Mouse (Mus musculus): ENCODE results near the gene Socs2. TPM values are rescaled to one million over a fixed set of nuclear protein-coding genes. Genes with fewer than 3 reads are reported as not detected.

Gene Socs2
- total RNA-seq (2021) = 10 to 100 TPM; 11.1 to 20.0 TPM
- long read RNA-seq, experiment 1, transcript Socs2-201 (3 exons, 2,222 nt) = major isoform, 5 of 5 reads
- long read RNA-seq, experiment 1, partial matches to known transcripts = 0 of 5 reads
- long read RNA-seq, experiment 1, other reads (novel, unspliced or antisense) = 0 of 5 reads
- long read RNA-seq, experiment 2, transcript Socs2-201 (3 exons, 2,222 nt) = major isoform, 48 of 65 reads
- long read RNA-seq, experiment 2, partial matches to known transcripts = 3 of 65 reads
- long read RNA-seq, experiment 2, other reads (novel, unspliced or antisense) = 9 of 65 reads

DNA sequence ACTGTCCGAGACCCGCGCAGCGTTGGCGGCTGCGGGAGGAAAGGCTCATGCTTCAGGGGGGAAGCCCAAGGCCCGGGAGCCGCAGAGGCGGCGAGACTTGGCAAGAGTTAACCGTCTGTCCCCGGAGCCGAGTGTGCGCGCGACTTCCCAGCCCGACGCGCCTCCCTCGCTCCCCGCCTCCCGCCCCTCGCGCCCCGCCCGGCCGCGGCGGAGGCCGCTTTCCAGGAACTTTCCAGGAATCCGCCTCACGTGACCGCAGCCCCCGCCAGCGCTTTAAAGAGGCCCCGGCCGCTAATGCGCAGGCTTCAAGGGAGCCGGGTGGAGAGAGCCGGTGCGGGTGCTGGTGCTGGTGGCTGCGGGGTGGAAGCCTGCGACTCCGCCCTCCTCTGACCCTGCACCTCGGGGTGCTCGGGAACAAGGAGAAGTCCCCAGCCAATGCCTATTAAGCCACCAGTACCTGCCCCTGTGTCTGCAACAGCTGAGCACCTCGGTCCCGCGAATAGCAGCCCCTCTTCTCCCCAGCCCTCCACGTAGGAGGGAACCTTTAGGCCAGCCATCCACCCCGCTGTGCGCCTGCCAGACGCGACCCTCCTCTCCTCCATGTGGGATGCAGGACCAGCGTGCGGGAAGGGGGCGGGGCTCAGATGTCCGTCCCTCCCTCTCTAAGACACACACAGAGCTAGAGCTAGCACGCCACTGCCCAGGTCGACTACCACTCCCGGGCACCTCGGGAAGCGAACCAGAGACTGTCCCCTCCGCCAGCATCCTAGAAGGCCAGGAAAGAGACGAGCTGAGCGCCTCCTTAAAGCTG lies at the start of gene Socs2:
TSS of gene Socs2 (minus strand) at position 496 of the 811 bp plus-strand sequence.
- peak; percentile 90 to 94 for DNase-seq (ENCODE audit: low spot score in 2 of 2)

DNA sequence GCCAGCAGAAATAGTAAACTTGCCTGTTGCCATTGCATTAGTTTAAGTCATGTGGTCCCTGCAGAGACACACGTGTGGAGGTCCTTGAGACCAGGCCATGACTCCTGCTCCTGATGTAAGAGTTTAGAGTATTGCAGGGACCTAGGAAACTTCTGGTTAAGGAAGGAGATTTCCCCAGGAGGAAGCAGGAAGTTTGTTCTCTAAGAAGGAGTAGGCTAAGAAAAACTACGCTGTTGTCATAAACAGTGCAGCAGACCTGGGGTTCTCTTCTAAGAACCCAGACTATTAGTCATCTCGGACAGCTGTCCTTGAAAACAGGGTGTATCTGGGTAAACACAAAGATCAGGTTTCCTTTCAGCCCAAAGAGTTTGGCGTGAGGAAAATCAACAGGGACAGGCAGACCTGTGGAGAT lies 48.5 kb upstream of the Socs2 start:
- peak in 1 of 2 experiments; percentile 28 for DNase-seq (ENCODE audit: low spot score in 2 of 2)

DNA sequence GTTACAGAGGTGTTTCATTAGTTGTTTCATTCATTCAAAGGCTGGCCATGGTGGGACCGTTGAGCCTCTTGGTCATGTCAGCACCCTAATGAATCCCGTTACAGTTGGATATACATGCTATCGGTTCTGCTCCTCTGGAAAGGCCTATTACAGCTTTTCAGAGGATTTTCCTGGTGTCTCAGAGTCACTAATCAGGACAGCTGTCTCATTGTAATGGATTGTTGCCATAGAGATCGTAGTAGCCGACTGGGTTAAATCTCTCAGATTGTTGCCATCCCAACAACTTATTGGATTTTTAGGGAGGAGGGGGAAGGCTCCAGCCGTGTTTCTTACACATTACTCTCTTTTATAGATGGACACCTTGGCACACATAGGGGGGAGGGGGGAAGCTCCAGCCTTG lies 47.5 kb upstream of the Socs2 start:
- no peak for DNase-seq (ENCODE audit: low spot score in 2 of 2)

DNA sequence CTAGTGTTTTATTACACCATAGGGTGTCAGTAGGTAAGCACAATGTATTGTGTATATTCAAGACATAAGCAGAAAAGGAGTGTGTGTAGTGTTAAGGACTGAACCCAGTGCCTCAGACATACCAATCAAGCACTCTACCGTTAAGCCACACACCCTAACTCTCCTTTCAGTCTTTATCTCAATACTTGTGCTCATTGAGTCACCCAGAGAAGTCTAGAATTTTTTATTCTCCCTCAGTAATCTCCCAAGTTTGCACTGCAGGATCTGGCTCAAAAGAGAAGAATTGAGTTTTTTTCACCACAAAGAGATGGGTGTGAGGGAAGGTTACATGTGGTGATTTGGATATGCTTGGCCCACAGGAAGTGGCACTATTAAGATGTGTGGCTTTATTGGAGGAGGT lies 45.3 kb upstream of the Socs2 start:
- no peak for DNase-seq (ENCODE audit: low spot score in 2 of 2)

DNA sequence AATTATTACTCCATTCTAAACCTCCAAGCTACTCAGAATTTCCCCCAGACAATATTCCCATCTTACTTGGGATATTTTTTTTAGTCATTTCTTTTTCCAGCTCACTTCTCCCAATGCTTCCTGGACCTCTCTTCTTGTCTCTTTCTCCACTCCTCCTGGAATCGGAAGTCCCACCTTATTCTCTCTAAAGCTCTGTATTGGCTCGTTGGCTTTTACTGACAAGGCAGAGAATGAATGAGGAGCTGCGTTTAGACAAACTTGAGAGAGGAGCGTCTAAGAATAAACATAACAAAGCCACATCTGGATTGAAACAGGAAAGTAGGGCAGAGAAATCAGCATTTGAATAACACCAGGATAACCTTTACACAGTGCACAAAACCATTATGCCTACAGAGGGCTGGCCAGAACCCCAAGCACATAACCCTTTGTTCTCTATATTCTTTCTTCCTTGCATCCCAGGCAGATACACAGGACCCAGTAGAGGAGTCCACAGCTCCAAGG lies 44.1 kb upstream of the Socs2 start:
- DNase-seq (ENCODE audit: low spot score in 2 of 2) = no peak

DNA sequence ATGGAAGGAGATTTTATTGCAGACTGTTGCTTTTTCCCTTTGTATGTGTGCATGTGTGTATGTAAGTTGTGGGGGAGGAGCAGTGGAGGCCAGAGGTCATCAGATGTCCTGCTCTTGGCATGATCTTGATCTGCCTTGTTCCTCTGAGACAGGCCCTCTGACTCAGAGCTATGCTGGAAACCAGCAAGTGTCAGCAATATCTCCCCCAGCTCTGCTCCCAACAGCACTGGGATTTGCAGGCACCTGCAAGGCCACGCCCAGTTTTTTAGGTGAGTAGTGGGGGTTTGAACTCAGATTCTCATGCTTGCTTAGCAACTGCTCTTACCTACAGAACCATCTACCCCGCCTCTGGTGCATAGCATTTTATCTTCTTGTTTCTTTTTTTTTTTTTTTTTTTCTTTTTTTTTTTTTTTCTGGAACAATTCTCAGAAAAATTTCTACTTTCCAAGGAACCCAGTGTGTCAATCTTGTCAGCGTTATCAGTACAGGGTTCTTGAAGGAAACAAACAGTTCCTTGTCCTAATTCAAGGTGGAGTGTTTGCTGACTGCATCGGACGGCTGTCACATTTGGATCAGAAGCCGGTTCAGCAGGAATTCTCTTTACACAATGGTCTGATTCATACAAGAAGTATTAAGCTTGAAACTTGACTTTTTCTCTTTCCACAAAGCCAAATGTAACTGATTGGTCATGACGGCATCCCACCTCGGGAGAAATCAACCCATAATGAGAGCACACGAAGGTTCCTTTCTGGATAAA lies 41.2 kb upstream of the Socs2 start:
- DNase-seq (ENCODE audit: low spot score in 2 of 2) = no peak

DNA sequence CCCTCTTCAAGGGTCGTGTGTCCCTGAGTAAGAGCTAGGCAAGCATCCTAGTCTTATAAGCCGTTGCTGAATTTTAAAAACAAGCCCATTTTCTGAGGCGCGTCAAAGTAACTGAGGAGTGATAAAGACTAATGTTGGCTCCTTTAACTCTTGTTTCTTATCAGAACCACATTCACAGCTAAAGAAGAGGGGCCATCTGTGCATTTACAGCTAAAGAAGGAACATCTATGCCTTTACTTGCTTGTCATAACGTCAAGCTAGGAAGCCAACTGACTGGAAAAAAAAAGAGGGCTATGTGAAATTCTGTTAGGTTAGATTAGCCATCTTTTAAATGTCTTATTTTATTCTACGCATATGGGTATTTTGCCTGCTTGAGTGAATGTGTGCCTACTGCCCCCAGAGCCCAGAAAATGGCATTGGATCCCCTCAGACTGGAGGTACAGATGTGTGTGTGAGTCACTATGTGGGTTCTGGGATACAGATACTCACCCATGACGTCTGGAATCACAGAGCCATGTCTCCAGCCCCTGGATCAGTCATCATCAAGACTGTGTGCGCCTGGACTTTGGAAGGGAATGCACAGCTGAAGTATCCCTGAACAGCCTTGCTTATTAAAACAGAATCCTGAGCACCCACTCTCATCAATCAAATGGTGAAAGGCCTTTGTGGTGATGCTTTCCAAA lies 40.5 kb upstream of the Socs2 start:
- no peak for DNase-seq (ENCODE audit: low spot score in 2 of 2)

DNA sequence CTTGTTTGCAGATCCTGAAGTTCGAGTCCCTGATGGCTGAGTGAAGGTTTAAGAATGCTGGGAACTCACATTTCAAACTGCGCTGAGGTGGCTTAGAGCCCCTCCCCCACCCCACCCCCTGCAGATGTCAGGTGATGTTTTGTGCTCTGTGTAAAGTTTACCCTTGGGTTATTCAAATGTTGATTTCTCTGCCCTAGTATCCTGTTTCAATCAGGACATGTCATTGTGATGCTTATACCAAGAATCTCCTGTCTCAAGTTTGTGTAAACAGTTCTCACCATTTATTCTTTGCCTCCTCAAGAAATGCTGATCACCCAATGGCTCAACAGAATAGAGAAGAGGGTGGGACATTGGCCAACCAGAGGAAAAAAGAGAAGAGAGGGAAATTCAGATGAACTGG lies 39.1 kb upstream of the Socs2 start:
- DNase-seq (ENCODE audit: low spot score in 2 of 2) = no peak

DNA sequence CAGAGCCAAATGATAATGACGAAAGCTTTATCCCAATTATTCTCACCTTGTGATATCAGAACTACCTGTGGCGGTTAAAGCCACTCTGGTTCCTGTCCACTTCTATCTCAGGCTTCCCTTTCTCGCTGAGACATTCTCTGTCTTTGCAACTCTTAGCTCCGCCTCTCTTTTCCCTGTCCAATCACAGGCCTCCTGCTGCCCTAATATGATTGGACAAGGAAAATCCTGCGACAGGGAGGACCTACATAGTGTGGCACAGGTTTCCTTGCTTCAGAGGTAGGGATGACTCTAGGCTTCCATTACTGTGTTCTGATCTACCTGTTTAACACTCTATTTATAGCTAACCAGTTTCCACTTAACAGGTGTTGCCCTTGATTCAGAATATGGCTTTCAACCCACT lies 36.3 kb upstream of the Socs2 start:
- DNase-seq (ENCODE audit: low spot score in 2 of 2) = no peak

DNA sequence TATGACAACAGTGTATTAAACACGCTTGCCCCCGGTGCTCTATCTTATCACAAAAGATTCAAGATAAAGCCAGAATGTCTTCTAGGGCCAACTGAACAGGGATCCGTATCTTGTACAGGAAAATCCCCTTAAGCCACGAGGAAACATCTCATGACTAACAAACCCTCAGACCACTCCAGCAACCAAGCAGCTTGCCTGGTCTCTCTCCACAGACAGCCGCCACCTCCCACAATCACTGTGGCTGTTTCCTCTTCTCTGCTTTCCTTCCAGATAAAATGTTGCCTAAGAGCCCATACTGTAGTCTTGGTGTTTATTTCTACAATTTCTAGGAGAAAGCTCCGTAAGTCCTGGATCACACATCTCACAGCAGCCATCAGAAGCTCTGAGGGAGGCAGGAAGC lies 32.1 kb upstream of the Socs2 start:
- DNase-seq (ENCODE audit: low spot score in 2 of 2) = no peak

DNA sequence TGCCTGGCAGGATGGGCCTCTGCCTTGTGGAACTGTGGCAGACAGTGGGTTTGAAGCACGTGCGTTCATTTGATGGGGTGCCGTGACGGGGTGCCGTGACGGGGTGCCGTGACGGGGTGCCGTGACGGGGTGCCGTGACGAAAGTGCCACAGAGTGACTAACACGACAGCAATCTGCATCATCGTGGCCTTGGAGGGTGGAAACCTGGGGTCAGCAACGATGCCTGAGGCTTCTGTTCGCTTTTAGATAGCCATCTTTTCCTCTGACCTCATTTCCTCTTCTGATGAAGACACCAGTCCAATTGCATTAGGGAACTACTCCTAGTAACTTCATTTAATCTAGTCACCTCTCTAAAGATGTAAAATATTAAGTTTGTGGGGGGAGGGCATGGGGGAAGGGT lies 31.0 kb upstream of the Socs2 start:
- DNase-seq (ENCODE audit: low spot score in 2 of 2) = no peak

DNA sequence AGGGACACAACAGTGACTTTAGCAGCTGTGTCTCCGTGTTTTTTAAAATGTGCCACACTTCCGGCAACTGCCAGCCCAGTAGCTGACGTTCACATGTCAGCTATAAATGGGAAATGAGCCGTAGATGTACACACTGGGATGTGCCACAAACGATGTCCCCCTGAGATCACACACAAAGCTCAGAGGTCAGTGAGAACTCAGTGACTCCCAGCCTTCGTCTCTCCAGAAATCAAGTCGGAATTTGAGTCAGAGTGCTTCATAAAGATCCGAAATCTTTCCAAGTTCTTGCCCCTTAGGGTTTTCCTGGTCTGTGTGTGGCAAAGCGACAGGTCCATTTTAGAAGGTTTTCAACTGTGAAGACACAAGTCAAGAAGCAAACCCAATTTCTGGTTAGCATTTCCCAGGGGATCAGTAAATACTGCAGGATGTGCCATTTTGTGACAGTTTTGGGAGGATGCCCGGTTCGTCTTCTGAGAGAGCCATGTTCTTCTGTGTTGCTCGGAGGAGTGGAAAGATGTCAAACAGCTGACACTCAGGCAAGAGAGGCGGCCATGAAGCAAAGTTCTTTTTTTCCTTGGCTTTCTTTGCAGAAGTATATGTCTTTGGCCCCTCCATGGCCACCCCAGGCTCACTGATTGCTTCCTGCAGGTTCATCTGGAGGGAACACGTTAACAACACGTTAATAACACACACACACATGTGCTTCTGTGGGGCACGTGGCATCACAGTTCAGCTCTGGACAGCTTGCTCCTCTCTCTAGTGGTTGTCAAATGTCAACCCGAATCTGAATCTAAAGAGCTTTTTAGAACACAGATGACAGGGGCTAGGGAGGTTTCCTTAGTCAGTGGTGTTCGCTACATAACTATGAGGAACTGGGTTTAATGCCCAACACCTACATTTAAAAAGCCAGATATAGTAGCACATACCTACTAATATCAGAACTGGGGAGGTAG lies 28.4 kb upstream of the Socs2 start:
- DNase-seq (ENCODE audit: low spot score in 2 of 2) = no peak

DNA sequence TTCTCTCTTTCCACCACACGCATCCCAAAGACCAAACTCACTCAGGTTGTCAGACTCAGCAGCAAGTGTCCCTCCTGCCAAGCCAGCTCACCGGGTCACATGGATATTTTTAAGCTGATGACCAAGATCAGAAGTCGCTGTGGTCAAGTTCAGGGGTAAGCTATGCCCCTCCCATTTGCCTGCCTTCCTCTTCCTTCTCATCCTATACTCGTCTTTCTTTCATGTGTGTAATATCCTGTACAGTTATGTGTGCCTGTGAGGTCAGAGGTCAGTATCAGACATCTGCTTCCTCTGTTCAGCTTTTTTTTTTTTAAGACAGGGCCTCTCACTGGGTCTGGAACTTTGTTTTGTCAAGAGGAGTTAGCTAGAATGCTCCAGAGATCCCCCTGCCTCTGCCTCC lies 25.4 kb upstream of the Socs2 start:
- no peak for DNase-seq (ENCODE audit: low spot score in 2 of 2)

DNA sequence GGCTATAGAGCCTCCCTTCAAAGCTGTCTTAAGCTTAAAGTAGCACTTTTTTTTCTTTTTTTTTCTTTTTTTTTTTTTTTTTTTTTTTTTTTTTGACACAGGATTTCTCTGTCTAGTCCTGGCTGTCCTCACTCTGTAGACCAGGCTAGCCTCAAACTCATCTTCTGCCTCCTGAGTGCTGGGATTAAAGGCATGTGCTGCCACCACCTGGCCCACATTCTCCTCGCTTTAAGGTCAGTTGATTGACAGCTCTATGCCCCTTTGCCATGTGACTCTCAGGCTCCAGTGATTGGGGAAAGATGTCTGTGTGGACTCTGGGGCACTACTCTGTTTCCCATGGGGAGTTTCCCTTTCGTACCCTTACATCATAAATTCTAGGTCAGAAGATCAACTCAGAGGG lies 23.6 kb upstream of the Socs2 start:
- DNase-seq (ENCODE audit: low spot score in 2 of 2) = no peak

DNA sequence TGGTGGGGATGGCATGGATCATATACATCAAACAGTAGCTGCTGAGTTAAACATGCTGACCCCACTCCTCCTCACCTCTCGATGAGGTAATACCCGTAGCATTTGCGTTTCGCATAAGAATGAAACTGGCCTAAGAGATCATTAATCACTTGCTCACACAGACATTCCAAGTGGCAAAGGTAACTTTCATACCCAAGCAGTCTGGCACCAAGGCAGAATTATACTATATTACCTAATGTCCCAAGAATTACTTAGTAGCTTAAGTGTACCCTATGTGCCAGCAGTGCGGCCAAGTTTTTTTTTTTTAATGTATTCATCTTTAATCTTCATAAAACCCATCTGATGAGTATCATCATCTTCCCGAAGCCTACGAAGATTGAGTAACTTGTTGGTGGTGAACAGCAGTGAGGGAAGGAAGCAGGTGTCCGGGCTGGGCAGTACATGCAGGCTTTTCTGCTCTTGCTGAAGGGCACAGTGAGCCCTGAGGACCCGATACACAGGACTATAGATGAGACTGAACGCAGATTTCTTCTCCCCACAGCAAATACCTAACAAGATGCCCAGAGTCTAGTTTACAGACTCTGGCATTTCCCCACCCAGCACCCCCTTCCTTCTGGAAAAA lies 22.8 kb upstream of the Socs2 start:
- DNase-seq (ENCODE audit: low spot score in 2 of 2) = no peak

DNA sequence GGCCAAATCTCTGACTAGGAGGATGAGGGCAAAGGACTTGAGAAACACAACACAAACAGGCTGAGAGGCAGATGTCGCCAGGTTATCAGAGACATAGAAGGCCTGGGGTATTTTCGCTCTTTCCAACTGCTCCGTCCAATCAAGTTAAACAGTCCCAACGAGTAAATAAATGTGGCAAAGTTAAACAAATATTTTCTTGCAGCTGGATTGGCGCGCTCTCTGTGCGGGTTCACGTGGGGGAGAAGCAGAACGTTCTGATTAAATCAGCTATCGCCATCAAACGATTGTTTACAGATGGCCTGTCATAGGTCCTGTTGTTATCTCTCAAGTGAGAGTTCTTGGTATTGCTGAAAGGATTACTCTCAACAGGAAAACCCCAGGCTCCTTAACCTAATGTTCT lies 22.0 kb upstream of the Socs2 start:
- DNase-seq (ENCODE audit: low spot score in 2 of 2) = no peak

DNA sequence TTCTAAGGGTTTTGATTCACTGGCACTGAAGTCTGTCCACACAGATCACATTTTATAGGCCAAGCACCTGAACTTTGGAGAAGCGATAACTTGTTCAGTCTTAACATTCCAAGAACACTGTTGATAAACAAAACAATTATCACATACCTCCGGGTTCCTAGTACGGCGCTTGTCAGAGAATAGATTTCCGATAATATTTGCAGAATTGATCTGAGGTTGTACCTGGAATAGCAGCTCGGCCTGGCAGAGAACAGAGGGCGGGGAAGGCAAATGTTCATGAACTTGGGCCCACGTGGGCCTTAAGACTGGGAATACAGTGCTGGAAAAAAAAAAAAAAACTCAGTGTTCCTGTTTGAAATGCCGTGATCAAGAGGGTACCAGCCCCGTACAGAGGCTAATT lies 13.3 kb upstream of the Socs2 start:
- no peak for DNase-seq (ENCODE audit: low spot score in 2 of 2)

DNA sequence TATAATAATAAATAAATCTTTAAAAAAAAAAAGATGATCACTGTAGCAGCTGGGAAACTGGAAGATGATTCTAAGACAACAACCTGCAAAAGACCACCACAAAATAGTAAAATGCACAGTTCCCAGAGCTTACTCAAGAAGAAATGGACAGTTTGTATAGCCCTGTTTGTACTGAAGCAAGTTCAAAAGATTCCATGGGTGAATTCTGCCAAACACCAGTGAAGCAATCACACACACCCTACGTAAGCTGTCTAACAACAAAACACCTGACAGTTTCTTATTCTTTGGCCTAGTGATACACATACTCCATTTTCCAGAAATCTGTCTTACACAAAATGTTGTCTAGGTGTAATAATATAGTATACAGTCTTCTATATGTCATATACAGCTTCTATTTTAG lies 12.1 kb upstream of the Socs2 start:
- DNase-seq (ENCODE audit: low spot score in 2 of 2) = no peak

Data from adrenal gland, adult 18-20 months (tissue).